Mouse (Mus musculus): ENCODE data around the gene Parp4.

DNA sequence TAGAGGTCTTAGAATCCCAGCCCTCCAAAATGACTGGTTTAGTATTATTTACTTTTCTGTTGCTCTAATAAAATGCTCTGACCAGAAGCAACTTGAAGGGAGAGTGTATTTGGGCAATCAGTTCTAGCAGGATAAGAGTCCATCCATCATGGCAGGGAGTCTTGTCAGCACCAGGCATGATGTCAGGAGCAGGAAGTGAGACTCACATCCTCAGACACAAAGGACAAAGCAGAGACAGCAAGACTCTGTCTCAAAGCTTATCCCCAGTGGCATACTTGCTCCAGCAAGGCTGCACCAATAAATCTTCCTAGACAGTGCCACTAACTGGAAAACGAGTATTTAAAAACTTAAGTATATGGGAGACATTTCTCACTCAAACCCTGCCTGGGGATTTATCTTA, 110.0 kb downstream of the Parp4 start:
- TF ChIP-seq CTCF (IDR thresholded peaks at IDR 0.05; ENCODE audit: low read depth) (no peak), EP300 (optimal IDR thresholded peaks at IDR 0.05) (no peak)

Data from stomach, postnatal 0 days (tissue).